Mouse (Mus musculus) right cerebral cortex, postnatal 25 days (tissue): ENCODE measurements around the gene E4f1.
"Not testable (repeated sequence)": the region's sequence is repeated elsewhere in the genome, so short reads cannot be mapped to it uniquely, and the experiment has no call there.

Source experiments
- DNase-seq: peaks from one replicate; pipeline ENCODE4 v3.0.0; 2022

Gene E4f1

DNA sequence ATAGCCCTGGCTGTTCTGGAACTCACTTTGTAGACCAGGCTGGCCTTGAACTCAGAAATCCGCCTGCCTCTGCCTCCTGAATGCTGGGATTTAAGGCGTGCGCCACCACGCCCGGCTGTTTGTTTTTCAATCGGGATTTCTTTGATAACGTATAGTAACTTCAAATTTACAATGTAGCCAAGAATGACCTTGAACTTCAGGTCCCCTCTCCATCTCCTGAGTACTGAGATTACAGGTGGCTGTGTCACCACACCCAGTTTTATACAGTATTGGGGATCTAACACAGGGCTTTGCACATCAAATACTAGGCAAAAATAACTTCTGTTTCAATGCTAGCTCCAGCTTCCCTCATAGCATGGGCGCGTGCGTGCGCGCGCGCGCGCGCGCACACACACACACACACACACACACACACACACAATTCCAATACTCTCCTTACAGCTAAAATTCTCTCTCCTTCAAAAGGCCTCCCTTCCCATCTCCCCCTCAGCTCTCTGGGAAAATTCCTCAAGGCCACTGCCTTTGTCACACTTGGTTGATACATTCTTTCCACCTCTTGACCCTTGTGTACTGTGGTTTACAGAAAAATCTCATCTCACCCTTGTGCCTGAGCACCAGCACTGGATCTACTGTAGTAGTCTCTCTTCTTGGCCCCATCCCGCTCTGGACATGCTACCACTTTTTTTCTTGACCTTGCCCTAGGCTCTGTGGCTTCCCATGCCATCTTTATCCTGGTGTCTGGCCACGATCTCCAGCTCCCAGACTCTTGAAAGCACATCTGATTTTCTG is 11.1 kb upstream of the E4f1 start:
- no peak for DNase-seq

DNA sequence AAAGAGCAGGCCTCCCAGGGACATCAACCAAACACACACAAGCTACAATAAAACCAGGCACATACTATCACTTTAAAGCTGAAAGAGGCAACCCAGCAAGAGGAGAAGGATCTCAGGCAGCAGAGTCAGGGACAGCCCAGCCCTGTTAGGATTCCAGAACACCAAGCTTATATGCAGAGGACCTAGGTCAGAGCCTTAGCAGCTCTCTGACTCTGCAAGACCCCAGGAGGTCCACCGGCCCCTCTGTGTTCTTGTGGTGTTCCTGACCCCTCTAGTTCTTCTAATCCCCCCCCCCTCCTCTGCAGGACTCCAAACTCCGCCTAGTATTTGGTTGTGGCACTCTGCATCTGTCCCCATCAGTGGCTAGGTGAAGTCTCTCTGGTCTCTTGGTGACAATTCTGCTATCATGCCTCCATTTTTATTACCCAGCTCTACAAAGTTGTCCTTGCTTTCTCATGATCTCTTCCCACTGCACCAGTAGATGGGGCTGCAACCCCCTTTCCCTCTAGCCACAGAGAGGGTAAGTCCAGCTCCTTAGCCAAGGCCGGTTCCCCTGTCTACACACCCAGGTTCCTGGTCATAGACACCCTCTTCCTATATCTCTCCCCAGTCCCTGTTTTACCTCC is 10.2 kb upstream of the E4f1 start:
- no peak for DNase-seq

DNA sequence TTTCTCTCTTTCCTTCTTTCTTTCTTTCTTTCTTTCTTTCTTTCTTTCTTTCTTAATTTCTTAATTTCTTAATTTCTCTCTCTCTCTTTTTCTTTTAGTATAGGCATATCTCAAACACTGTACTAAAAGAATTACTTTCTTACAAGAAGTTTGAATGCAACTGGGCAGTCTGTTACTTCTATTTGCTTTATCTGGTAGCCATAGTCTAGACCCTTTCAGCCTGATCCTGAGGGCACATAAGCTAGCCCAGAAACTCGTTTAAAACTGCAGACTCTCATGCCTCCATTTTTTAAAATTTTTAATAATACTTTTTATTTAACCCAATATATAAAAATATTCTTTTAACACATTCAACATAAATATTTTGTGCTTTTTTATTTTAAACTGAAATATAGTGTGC is 9.3 kb upstream of the E4f1 start:
- no peak for DNase-seq

DNA sequence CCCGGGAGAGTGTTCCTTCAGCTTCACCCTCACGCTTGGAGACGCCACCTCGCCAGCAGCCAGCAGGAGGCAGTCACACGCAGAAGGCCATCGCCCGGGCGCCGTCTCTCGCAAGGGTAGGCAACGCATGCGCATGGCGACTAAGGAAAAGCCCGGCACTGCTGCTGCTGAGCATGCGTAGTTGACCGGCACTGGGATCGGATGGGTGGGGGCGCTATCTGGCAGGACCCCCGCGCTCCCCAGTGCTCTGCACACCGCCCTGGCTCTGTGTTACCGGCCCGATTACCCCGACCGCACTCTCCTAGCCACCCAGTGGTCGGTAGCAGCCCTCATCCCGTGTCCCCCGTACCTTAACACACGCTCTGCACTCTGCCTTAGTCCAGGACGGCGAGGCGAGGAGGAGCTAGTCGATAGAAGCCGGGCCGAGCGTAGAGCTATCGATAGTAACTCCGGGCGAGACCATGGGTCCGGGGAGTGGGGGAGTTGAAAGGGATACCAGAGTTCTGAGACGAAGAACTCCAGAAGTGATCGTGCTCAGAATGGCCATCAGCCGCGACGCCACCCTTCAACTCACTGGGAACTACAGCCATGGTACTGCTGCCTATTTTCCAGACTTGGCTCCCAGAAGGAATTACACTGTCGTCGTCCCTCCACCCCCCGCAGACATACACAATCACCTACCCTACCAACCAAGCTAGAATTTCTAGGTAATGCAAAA is 8.7 kb upstream of the E4f1 start, which contains the start of gene Mlst8:
TSS of gene Mlst8 (minus strand) at position 416 of the 718 bp plus-strand sequence.
- DNase-seq: peak; percentile 97

DNA sequence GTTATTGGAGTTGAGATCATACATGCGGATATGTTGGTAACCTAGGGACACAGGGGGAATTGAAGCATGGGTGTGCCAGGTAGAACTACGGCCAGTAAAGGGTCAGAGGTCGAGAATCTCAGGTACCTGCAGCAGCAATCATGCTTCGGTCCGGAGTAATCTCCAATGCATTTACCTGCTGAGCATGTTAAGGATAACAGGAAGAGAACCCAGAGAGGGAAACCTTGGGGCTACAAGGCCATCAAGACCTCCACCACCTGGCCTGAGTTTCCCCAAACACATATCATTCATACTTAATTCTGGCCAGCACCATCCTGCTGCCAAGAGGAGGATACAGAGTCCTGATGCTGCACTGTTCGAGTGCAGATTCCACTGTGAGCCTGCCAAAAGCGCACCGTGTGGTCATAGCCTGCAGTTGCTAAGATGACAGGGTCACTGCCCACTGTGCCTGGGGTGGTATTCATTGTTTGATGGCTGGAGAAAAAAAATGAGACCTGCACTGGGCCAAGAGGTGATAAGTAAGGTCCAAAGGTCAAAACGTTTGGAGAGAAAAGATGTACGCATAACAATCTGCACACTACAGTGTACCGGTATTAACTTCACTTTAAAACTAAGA is 8.0 kb upstream of the E4f1 start:
- DNase-seq: no peak

DNA sequence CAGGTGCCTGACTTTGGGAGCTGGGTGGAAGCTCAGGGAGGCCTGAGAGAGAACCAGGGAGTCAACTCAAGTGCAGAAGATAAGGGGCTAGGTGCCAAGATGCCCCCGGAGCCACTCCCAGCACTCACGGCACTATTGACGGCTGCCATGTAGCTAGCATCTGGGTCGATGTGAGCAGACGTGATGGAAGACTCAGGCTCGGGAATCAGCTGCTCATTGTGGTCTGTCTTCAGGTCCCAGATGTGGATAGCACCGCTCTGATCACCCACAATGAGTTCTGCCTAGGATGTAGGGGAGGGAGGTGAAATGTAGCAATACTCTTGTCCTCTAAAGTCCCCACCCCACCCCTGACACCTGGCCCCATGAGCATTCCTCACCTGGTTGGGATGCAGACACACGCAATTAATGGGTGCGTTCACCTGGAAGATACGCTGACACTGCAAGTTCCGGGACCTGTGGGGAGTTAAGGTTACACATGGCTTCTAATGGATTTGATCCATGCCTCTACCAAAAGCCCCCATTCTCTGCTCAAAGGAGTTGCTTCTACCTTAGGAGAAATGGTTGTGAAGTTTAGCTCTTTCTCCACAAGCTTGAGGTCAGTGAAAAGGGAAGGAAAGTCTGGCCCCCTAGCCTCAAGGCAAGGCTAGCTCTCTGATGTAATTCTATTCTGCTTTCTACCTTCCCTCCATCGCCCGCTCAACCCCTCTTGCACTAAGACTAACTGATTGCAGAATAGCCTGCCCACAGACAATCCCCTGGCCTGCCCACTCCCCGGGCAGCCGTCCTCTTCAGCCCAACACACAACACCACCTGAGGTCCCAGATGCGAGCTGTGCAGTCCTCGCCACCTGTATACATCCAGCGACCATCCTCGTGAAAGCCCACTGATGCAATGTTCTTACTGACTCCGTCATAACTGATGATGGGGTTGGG is 7.2 kb upstream of the E4f1 start:
- no peak for DNase-seq

DNA sequence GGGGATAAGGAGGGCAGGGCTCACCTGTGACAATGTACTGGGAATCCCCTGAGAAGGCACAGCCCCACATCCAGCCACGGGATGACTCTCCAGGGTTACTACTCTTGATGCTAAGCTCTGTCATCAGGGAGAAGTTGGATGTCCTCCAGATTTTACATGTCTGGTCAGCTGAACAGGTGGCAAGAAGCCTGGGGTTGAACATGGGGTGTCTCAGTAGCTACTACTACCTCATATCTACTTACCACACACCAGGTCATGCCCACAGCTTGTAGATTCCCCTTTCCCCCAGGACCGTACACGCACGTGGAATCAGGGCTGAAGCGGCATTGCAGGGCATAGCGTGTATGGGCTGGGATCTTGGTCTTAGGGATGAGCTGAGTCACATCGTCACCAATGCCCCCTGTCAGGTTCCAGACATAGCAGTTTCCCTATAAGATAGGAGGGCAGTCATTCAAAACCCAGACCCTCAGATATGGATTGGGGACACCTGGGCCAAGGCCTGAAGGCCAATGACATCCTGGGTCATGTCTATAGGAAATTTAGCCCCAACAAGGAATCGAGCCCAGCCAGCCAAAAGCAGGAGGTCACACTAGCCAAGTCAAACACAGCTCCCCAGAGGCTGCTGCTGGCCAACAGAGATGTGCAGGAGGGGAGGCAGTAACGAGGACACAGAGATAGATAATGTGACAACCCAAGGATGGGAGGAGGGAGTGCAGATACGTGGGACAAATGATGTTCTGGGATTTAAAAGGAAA is 6.1 kb upstream of the E4f1 start:
- no peak for DNase-seq

DNA sequence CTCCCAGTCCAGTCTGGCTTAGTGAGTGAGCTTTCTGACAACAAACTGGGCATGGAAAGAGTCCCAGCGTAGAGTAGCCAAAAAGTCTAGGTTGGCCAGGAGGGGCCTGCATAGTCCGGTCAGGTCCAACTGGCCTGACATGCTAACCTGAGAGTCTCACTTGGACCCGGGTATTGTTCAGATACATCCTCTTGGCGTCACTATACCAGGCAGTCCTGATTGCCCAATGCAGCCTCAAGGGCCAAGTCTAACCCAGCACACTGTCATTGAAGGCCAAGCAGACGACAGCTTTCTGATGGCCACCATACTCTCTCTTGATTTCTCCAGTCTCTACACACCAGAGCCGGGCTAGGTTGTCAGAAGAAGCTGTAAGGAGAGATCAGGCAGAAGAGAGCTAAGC is 5.5 kb upstream of the E4f1 start:
- DNase-seq: no peak

DNA sequence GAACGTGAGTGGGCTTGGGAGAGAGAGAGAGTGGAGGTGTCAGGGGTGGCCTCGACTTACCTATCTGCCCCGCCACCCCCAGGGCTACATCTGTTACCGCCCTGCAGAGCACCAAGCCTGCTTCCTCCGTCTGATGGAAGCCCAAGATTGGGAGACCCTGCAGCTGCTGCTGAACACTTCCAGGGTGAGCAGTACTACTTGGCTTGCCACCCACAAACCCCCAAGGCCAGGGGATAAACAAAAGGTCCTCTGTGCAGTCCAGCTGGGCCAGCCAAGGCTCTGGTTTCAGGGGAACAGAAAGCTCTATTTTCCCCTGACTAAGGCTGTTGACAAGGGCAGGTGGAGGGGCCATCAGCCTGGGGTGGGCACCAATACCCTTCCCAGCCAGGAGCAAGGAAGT is 4.4 kb upstream of the E4f1 start:
- no peak for DNase-seq

DNA sequence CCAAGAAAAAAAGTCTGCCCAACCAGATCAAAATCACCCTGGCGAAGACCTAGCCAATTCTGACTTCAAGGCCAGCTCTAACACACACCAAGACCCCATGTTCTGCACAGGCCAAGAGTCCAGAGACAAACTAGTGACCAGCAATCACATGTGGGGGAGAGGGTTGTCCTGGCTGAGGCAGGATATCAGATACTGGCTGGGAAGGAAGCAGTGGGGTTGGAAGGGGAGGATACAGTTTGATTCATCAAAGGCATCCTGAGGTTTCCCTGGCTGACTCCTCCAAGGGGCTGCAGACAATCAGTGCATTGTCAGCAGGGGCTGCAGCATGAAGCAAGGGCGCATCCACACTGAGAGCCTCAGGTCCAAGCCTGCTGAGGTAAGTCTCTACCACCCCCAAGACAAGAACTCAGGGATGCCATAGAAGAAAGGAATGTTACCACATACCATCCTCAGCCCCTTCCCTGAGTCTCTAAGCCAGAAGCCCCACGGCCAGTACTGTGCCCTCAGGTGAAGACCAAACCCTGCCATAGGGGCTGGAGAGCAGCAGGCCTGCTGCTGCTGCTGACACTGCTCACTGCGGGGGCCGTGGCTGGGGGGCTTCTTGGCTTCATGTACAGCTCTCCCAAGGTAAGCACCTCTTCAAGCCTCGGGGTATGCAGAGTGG is 3.6 kb upstream of the E4f1 start, which contains the start of gene Bricd5:
TSS of gene Bricd5 (plus strand) at position 273 of the 664 bp plus-strand sequence.
- DNase-seq: no peak

DNA sequence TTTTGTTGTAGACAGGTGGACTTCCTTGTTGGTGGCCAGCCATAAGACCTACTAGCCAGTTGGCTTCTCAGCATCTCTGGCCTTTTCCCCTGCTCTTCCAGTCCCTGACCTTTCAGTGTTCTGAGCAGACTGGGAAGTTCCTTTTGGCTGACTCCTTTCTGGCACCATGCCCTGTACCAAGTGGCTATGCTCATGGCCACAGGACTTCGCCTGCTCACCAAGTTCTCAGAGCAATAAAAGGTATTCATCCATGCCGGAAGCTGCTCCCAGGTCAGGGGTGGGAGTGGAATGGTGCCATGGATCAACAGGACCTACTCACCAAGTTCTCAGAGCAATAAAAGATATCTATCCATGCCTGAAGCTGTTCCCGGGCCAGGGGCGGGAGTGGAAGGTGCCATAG is 2.4 kb upstream of the E4f1 start:
- no peak for DNase-seq

DNA sequence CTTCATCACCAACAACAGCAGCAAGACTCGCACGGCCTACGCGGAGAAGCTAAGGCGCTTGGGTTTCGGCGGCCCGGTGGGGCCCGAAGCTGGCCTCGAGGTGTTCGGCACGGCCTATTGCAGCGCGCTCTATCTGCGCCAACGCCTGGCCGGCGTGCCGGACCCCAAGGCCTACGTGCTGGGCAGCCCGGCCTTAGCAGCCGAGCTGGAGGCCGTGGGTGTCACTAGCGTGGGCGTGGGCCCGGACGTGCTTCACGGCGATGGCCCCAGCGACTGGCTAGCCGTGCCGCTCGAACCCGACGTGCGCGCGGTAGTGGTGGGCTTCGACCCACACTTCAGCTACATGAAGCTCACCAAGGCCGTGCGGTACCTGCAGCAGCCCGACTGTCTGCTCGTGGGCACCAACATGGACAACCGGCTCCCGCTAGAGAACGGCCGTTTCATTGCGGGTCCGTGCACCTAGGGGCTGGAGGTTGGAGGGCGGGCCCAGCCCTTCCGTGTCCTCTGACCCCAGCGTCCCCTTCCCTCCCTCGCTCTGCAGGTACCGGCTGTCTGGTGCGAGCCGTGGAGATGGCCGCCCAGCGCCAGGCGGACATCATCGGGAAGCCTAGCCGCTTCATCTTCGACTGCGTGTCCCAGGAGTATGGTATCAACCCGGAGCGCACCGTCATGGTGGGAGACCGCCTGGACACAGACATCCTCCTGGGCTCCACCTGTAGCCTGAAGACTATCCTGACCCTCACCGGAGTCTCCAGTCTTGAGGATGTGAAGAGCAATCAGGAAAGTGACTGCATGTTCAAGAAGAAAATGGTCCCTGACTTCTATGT is 801 bp upstream of the E4f1 start:
- no peak for DNase-seq

DNA sequence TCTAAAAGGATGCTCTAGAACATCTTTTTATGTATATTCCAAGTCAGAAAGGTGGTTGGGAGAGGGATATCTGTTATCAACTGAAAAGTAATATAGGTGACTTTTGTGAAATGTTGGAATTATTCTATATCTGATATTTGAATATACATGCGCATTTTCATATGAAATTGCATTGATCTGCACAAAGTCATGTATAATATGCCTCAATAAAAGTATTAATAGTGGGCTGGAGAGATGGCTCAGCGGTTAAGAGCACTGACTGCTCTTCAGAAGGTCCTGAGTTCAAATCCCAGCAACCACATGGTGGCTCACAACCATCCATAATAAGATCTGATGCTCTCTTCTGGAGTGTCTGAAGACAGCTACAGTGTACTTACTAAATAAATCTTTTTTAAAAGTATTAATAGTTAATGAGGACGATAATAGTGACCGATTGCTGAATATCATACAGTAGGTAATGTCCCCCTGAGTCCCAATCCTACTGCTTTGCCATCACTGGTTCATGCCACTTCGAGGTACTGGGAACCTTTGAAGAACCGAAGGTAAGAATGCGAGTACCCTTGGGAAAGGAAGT is 690 bp downstream of the E4f1 start:
- no peak for DNase-seq

DNA sequence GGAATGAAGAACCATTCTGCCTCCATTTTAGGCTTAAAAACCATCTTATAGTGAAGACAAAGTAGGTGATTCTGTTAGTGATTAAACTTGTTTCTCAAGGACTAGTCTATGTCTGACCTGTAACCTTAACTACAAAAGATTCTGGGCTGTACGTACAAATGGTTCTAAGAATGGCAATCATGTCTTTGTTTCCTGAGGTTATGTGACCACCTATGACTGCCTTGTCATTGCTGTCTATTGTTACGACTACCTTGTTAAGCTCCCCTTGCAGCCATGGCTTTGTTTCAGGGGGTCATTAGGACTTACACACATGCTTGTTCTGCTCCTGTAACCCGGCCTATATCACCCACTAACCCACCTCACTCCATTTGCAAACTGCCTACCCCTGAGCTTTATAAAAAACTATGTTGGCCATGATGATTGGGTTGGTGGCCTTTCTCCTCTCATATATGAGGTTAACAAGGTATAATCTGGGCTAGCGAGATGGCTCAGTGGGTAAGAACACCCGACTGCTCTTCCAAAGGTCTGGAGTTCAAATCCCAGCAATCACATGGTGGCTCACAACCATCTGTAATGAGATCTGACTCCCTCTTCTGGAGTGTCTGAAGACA is 1.4 kb downstream of the E4f1 start:
- no peak for DNase-seq

DNA sequence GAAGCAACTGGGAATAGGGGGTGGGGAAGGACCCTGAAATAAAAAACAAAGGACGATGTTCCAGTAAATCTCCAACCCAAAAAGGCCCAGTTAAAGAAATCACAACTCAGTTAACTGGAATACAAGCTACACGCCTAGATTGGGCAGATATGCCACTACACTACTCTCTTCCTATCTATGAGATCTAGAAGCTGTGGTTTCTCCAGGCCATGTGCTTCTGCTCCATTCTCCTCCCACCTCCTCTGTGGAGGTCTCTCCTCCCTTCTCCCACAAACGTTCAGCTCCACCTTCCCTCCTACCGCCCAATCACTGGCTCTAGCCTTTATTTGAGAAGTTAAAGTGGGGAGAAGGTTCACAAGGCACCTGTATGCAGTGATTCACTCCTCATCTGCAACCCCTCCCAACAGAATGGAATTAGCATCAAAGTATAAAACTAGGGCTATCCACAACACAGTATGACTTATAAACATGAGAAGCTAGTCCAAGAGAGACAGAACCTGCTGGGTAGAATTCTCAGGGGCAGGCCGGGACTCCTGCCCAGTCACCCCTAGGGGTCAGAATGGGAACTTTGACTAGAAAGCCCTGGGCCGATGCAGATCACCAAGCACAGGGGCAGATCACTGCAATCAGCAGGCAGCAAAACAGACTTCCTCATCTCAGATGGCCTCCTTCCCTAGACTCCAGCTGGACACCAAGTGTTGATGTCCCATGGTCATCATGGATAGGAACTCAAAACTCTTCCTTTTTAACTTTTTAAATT is 6.6 kb downstream of the E4f1 start:
- DNase-seq: no peak

DNA sequence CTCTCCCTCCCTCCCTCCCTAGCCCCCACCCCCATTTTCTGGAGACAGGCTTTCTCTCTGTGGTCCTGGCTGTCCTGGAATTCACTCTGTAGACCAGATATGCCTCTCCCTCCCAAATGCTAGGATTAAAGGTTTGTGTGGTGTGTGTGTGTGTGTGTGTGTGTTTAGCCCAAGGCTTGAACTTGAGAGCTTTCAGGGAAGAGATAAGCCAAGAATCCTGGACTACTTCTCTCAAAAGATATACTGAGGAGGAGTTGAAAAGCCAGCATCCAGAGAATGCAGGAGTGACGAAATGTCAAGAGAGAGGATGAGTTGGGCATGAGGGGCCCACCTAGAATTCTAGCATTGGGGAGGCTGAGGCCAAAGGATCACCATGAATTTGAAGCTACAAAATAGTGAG is 7.2 kb downstream of the E4f1 start:
- DNase-seq: no peak

DNA sequence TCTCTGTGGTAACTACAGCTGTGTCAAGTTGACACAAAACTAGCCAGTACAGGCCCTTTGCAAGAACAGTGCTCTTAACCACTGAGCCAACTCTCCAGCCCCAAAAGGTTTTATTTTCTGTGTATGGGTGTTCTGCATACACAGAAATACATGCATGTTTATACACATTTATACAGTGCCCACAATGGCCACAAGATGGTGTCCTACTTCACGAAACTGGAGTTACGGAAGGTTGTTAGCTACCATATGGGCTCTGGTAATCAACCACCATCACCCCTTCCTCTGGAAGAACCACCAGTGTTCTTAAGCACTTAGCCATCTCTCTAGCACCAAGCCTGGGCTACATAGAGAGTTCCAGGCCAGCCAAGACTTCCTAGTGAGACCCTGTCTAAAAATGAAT is 8.5 kb downstream of the E4f1 start:
- no peak for DNase-seq

DNA sequence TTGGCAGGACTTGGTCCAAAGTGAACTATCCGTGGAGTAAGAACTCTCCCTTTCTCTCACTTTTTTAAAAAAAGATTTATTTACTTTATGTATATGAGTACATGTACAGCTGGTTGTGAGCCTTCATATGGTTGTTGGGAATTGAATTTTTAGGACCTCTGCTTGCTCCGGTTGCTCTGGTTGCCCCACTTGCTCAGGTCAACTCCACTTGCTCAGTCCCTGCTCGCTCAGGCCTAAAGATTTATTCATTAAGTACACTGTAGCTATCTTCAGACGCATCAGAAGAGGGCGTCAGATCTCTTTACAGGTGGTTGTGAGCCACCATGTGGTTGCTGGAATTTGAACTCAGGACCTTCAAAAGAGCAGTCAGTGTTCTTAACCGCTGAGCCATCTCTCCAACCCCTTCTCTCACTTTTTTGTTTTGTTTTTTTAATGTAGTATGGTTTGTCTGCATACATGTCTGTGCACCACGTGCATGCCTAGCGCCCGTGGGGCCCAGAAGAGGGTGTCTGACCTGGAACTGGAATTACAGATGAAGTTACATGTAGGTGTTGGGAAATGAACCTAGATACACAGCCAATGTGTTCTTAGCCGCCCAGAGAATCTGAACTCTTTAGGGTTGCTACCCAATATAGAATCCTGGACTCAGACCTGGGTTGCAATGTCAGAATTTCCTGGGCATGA is 14.4 kb downstream of the E4f1 start:
- DNase-seq: not testable (repeated sequence)
